Mouse (Mus musculus) stomach, embryonic 15.5 days (tissue): ENCODE measurements around the gene Yipf3. TPM values are rescaled to one million over a fixed set of nuclear protein-coding genes. Genes with fewer than 3 reads are reported as not detected.

Experiments
- ATAC-seq: fragments of 200-750 bp; cut with Nextera tagmentation; 2 replicates; pipeline ENCODE4 v1.8.0; 2017; ENCODE audit warnings: low read depth, moderate number of reproducible peaks, moderate TSS enrichment; ENCODE audit not compliant: insufficient read depth, low FRiP score
- H3K27ac ChIP-seq: fragments of 300-500 bp; sonication (generic); 2 replicates; pipeline ENCODE4 v1.5.1; 2015; ENCODE audit warnings: mild to moderate bottlenecking, inconsistent platforms
- H3K27me3 ChIP-seq: fragments of 300-500 bp; sonication (generic); replicated peaks from 2 replicates; pipeline ENCODE4 v1.6.1; 2015; ENCODE audit warnings: inconsistent platforms
- H3K36me3 ChIP-seq: fragments of 300-500 bp; sonication (generic); 2 replicates; pipeline ENCODE4 v1.6.1; 2015; ENCODE audit warnings: inconsistent platforms
- H3K4me1 ChIP-seq: fragments of 300-500 bp; sonication (generic); 2 replicates; pipeline ENCODE4 v1.6.1; 2015; ENCODE audit warnings: inconsistent platforms
- H3K4me2 ChIP-seq: fragments of 300-500 bp; sonication (generic); 2 replicates; pipeline ENCODE4 v1.6.1; 2015; ENCODE audit warnings: mild to moderate bottlenecking, inconsistent platforms
- H3K4me3 ChIP-seq: fragments of 300-500 bp; sonication (generic); replicated peaks from 2 replicates; pipeline ENCODE4 v1.5.1; 2015; ENCODE audit warnings: inconsistent platforms
- H3K9ac ChIP-seq: fragments of 300-500 bp; sonication (generic); 2 replicates; pipeline ENCODE4 v1.6.1; 2015; ENCODE audit warnings: inconsistent platforms
- H3K9me3 ChIP-seq: fragments of 300-500 bp; sonication (generic); 2 replicates; pipeline ENCODE4 v1.6.1; 2016; ENCODE audit warnings: inconsistent platforms
- WGBS: fragments of 180-500 bp; shearing (Covaris S2); methylation state at CpG from one replicate; pipeline ENCODE4 v1.1.7; 2015; 5-methylcytosine and 5-hydroxymethylcytosine counted together
- polyA plus RNA-seq: library from polyadenylated mRNA; unstranded; fragments of >200 nt; fragmentation: Nextera tagmentation; extraction: Ambion mirVana; gene quantifications from 2 replicates; pipeline ENCODE4 v1.2.1, GENCODE M21; 2015

Yipf3 gene
- polyA plus RNA-seq, 1 experiment from 2014 or later = 104 TPM

DNA sequence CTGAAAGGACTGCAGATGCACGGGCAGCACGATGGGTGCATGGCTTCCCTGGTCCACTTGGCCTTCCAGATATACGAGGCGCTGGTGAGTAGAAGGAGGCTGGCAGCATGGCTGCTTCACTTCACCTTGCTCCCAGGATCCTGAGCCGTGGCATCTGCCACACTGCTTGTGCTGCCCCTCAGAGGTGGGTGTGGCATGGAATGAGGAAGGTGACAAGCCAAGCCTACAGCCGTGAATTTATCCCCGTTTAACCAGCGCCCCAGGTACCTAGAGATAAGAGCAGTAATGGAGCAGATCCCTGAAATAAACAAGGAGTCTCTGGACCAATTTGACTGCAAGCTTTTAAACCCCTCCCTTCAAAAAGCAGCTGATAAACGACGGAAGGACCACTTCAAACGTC, 6.4 kb upstream of the Yipf3 start:
- Histone ChIP-seq H3K4me3 (no peak overlapping the region), H3K27me3 (no peaks in the 10 kb centered on the region), H3K9ac (no peak overlapping the region), H3K9me3 (no peaks in the 10 kb centered on the region), H3K27ac (no peak overlapping the region), H3K36me3 (peaks cover 69% of the 10 kb centered on the region), H3K4me2 (no peak overlapping the region), H3K4me1 (no peaks in the 10 kb centered on the region)
- WGBS = 56% methylated on average over 11 of the region's 11 CpGs
- ATAC-seq = no peak

DNA sequence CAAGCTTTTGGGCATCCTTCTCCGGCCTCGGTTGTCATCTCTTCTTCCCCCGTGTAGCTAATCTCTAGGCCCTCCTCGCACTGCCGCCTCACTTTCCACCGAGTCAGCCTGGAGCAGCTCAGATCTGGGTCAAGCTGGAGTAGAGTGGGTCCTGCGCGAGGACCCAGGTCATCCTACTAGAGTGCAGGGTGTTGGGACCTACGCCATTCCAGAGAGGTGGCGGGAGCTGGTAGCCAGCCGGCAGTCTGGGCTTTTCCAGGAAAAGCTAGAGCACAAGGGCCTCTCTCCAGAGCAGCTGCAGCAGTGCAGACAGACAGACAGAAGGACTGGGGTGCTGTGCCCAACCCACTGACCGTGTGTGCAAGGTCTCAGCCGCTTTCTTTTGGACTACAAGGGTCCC, 5.6 kb upstream of the Yipf3 start:
- H3K4me2 ChIP-seq = no peak overlapping the region
- H3K36me3 ChIP-seq = peaks cover 64% of the 10 kb centered on the region
- ATAC-seq = no peak
- H3K4me3 ChIP-seq = no peak overlapping the region
- H3K27me3 ChIP-seq = no peaks in the 10 kb centered on the region
- H3K9ac ChIP-seq = no peak overlapping the region
- no peak overlapping the region; the same call in 1 of the 2 replicates for H3K27ac ChIP-seq
- H3K9me3 ChIP-seq = no peaks in the 10 kb centered on the region
- 85% methylated on average over 13 of the region's 13 CpGs for WGBS
- peaks cover 7% of the 10 kb centered on the region; the same call in 1 of the 2 replicates for H3K4me1 ChIP-seq

DNA sequence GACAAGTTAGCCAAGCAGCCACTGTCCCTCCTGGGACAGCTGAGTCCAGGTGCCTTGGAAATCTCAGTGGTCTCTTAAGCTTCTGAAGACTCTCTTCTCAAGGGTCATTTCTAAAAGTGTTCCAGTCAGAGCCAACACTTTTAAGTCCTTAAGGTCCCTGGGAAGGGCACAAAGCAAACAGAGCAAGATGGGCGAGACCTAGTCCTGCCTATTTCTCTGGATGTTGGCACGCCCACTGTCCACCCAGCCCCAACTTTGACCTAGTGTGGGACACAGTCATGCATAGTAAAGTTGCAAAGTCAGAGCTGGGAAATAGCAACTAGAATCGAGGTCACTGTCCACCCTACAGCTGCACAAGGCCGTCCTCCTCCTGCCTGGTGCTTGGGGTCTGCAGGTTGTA, 4.9 kb upstream of the Yipf3 start:
- Histone ChIP-seq H3K36me3 (peaks cover 62% of the 10 kb centered on the region), H3K27me3 (no peaks in the 10 kb centered on the region), H3K9ac (no peak overlapping the region), H3K4me1 (peaks cover 7% of the 10 kb centered on the region; the same call in 1 of the 2 replicates), H3K9me3 (no peaks in the 10 kb centered on the region), H3K4me2 (no peak overlapping the region), H3K4me3 (no peak overlapping the region), H3K27ac (no peak overlapping the region; the same call in 1 of the 2 replicates)
- 69% methylated on average over 4 of the region's 4 CpGs for WGBS
- no peak for ATAC-seq

DNA sequence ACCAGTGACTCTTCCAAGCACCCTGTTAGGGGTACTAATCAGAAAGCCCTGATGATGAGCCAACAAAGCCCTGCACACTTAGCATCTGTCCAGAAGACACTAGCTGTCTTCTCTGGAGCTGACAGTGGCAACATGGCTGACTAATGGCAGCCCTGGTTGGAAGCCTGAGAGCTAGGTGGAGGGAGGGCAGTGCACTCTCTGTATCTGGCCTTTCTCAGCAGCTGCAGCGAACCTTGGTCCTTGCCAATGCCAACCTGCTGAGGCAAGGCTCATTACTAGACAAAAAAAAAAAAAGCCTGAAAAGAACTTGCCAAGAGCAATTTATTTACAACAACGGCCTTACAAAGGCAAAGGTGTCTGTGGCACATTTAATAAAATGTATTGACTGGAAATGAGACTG, 4.3 kb upstream of the Yipf3 start:
- WGBS = 62% methylated on average over 2 of the region's 2 CpGs
- H3K27ac ChIP-seq = no peak overlapping the region
- H3K4me1 ChIP-seq = peaks cover 7% of the 10 kb centered on the region
- no peak overlapping the region for H3K9ac ChIP-seq
- H3K36me3 ChIP-seq = peaks cover 59% of the 10 kb centered on the region
- H3K4me3 ChIP-seq = no peak overlapping the region
- H3K27me3 ChIP-seq = no peaks in the 10 kb centered on the region
- no peaks in the 10 kb centered on the region for H3K9me3 ChIP-seq
- ATAC-seq = no peak
- no peak overlapping the region for H3K4me2 ChIP-seq

DNA sequence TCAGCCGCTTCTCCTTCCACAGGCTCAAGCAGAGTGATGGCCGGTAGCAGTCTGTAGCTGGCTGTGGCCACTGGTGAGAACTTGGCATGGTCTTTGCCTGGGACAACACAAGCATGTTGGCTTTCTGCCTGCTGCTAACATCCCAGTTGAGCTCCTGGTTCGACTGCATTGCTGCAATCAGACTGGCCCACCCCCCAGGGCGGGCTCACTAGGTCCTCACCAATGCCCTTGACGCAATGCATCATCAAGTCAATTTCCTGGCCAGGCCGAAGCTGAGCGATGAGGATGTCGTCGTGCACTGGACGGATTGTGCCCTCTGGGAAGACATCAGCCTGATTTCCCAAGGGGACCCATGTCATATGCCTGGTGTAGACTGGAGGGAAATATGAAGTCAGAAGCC, 3.3 kb upstream of the Yipf3 start:
- Histone ChIP-seq H3K4me1 (peaks cover 16% of the 10 kb centered on the region), H3K27me3 (no peaks in the 10 kb centered on the region), H3K9ac (no peak overlapping the region), H3K4me3 (no peak overlapping the region), H3K4me2 (no peak overlapping the region), H3K9me3 (no peaks in the 10 kb centered on the region), H3K36me3 (peaks cover 55% of the 10 kb centered on the region), H3K27ac (no peak overlapping the region)
- no peak for ATAC-seq
- 67% methylated on average over 10 of the region's 10 CpGs for WGBS

DNA sequence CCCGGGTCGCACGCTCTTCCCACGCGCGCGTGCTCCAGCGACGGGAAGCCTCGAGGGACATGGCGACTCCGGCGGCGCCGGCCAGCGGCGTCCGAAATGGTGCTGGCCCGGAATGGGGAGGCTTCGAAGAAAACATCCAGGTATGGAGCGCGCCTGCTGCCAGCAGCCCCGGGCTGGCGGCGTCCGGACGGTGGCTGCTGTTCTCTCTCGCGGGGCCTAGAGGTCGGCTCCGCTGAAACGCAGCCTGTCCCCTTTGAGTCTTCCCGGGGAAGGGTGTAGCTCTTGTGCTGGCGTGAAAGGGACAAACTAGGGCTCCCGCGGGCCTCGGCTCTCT, 276 bp downstream of the Yipf3 start:
- Histone ChIP-seq H3K4me1 (peaks cover 22% of the 10 kb centered on the region), H3K9me3 (no peaks in the 10 kb centered on the region), H3K4me2 (peak overlapping the region; percentile 67), H3K27ac (peak overlapping the region; percentile 85), H3K27me3 (no peaks in the 10 kb centered on the region), H3K36me3 (peaks cover 49% of the 10 kb centered on the region), H3K9ac (peak overlapping the region; percentile 96), H3K4me3 (peak overlapping the region; percentile 75)
- under 1% methylated on average over 37 of the region's 37 CpGs for WGBS
- ATAC-seq = no peak

DNA sequence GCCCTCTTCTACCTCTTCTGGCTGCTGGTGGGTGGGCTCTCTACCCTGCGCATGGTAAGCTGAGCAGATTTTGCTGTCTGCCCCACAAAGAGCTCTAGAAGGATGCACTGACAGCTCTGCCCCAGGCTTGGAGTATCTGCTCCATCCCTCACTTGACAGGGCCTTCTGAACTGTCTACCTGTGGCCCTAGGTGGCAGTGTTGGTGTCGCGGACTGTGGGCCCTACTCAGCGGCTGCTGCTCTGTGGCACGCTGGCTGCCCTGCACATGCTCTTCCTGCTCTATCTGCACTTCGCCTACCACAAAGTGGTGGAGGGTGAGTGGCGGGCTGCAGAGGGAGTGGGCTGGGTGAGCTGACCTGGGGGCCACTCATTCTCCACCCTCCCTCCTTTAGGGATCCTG, 3.3 kb downstream of the Yipf3 start:
- H3K9ac ChIP-seq = no peak overlapping the region
- 79% methylated on average over 7 of the region's 7 CpGs for WGBS
- no peaks in the 10 kb centered on the region for H3K9me3 ChIP-seq
- H3K4me3 ChIP-seq = no peak overlapping the region
- no peak for ATAC-seq
- no peak overlapping the region for H3K27ac ChIP-seq
- no peak overlapping the region for H3K4me2 ChIP-seq
- peaks cover 15% of the 10 kb centered on the region for H3K27me3 ChIP-seq
- peaks cover 32% of the 10 kb centered on the region for H3K4me1 ChIP-seq
- H3K36me3 ChIP-seq = peaks cover 27% of the 10 kb centered on the region

GRCm38 (mm10) chr17:46252571-46253451, 4.9 kb downstream of the Yipf3 start:
- Histone ChIP-seq H3K4me2 (peak overlapping the region; percentile 100), H3K4me3 (peak overlapping the region; percentile 59), H3K27me3 (peaks cover 15% of the 10 kb centered on the region), H3K4me1 (peaks cover 25% of the 10 kb centered on the region), H3K9me3 (no peaks in the 10 kb centered on the region), H3K27ac (no peak overlapping the region), H3K9ac (no peak overlapping the region), H3K36me3 (peaks cover 40% of the 10 kb centered on the region)
- no peak for ATAC-seq
- 54% methylated on average over 14 of the region's 14 CpGs for WGBS

GRCm38 (mm10) chr17:46253452-46254084, 5.7 kb downstream of the Yipf3 start, which contains the start of gene Lrrc73:
Gene Lrrc73 (plus strand): TSS chr17:46253531.
- H3K9ac ChIP-seq = peak within 1 kb of the TSS; percentile 35; the same call in 1 of the 2 replicates
- no peaks in the 10 kb centered on the region for H3K9me3 ChIP-seq
- peak within 1 kb of the TSS; percentile 100 for H3K4me2 ChIP-seq
- H3K4me3 ChIP-seq = peak within 1 kb of the TSS; percentile 59
- WGBS = 1% methylated on average over 48 of the region's 48 CpGs
- no peak within 1 kb of the TSS for H3K27ac ChIP-seq
- peaks cover 25% of the 10 kb centered on the region for H3K4me1 ChIP-seq
- H3K27me3 ChIP-seq = peaks cover 15% of the 10 kb centered on the region
- peaks cover 47% of the 10 kb centered on the region for H3K36me3 ChIP-seq
- ATAC-seq = peak; percentile 73

DNA sequence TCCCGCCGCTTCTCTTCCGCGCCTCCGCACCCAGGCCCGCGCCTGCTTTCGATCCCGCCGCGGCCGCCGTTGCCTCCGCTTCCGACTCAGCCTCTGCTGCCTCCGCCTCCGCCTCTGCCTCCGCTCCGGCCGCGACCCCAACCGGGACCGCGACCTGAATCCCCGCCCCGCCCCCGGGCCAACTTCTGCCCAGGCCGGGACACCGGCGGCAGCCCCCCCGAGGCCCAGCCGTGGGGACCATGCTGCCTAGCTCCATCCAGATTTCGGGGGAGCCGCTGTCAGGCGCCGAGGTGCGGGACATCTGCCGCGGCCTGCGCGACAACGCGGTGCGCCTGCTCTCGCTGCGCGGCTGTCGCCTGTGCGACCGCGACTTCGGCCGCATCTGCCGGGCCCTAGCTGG, 6.2 kb downstream of the Yipf3 start:
- Histone ChIP-seq H3K36me3 (peaks cover 53% of the 10 kb centered on the region), H3K9ac (peak overlapping the region; percentile 35; the same call in 1 of the 2 replicates), H3K4me1 (peaks cover 20% of the 10 kb centered on the region), H3K4me3 (peak overlapping the region; percentile 59), H3K4me2 (peak overlapping the region; percentile 100), H3K9me3 (no peaks in the 10 kb centered on the region), H3K27me3 (peaks cover 15% of the 10 kb centered on the region), H3K27ac (no peak overlapping the region)
- peak; percentile 12; the same call in 1 of the 2 replicates for ATAC-seq
- under 1% methylated on average over 43 of the region's 54 CpGs for WGBS

GRCm38 (mm10) chr17:46255147-46255546, 7.3 kb downstream of the Yipf3 start:
- Histone ChIP-seq H3K4me1 (peaks cover 15% of the 10 kb centered on the region), H3K27me3 (peaks cover 15% of the 10 kb centered on the region), H3K27ac (no peak overlapping the region), H3K4me2 (no peak overlapping the region), H3K9ac (no peak overlapping the region), H3K36me3 (peaks cover 55% of the 10 kb centered on the region), H3K9me3 (no peaks in the 10 kb centered on the region), H3K4me3 (no peak overlapping the region)
- 31% methylated on average over 6 of the region's 6 CpGs for WGBS
- no peak for ATAC-seq
